Mouse (Mus musculus) hindbrain, postnatal 0 days (tissue): ENCODE measurements around the gene Gzmg. TPM values are rescaled to one million over a fixed set of nuclear protein-coding genes. Genes with fewer than 3 reads are reported as not detected.
A peak's percentile ranks its signal among the peaks of the same experiment; 100 is the strongest.
"Not testable (repeated sequence)": the region's sequence is repeated elsewhere in the genome, so short reads cannot be mapped to it uniquely, and the experiment has no call there.

Source experiments
- ATAC-seq: fragments of 200-750 bp; cut with Nextera tagmentation; 2 replicates; pipeline ENCODE4 v1.8.0; 2017; ENCODE audit warnings: mild to moderate bottlenecking, moderate TSS enrichment, moderate library complexity
- DNase-seq: peaks from one replicate; pipeline ENCODE4 v3.0.0-alpha.2; 2015; ENCODE audit warnings: low spot score
- H3K27ac ChIP-seq: fragments of 300-500 bp; sonication (generic); 2 replicates; pipeline ENCODE4 v1.5.1; 2014; ENCODE audit warnings: mild to moderate bottlenecking
- H3K27me3 ChIP-seq: fragments of 300-500 bp; sonication (generic); 2 replicates; pipeline ENCODE4 v1.6.1; 2014; ENCODE audit warnings: low read length, mixed read lengths; ENCODE audit not compliant: insufficient read depth
- H3K36me3 ChIP-seq: fragments of 300-500 bp; sonication (generic); 2 replicates; pipeline ENCODE4 v1.6.1; 2014; ENCODE audit warnings: low read length, mixed read lengths; ENCODE audit not compliant: insufficient read depth
- H3K4me1 ChIP-seq: fragments of 300-500 bp; sonication (generic); 2 replicates; pipeline ENCODE4 v1.6.1; 2014; ENCODE audit warnings: antibody characterized with exemption, low read length, mixed read lengths; ENCODE audit not compliant: insufficient read depth
- H3K4me2 ChIP-seq: fragments of 300-500 bp; sonication (generic); 2 replicates; pipeline ENCODE4 v1.6.1; 2014; ENCODE audit warnings: low read depth, mild to moderate bottlenecking, low read length, moderate library complexity, mixed read lengths
- H3K4me3 ChIP-seq: fragments of 300-500 bp; sonication (generic); 2 replicates; pipeline ENCODE4 v1.5.1; 2014; ENCODE audit warnings: low read length
- H3K9ac ChIP-seq: fragments of 300-500 bp; sonication (generic); replicated peaks from 2 replicates; pipeline ENCODE4 v1.6.1; 2014; ENCODE audit warnings: mild to moderate bottlenecking, low read length, moderate library complexity, mixed read lengths
- H3K9me3 ChIP-seq: fragments of 300-500 bp; sonication (generic); 2 replicates; pipeline ENCODE4 v1.6.1; 2016; ENCODE audit warnings: low read length, mixed read lengths
- CTCF ChIP-seq: IDR thresholded peaks from 2 replicates; pipeline ENCODE4 v1.5.1; 2016; ENCODE audit warnings: antibody characterized with exemption, control low read depth, low read depth
- WGBS: fragments of 180-500 bp; shearing (Covaris S2); extraction: QIAGEN DNeasy Blood & Tissue Kit; methylation state at CpG from one replicate; pipeline ENCODE4 v1.1.7; 2014; 5-methylcytosine and 5-hydroxymethylcytosine counted together
- polyA plus RNA-seq: library from polyadenylated mRNA; unstranded; fragments of >200 nt; fragmentation: Nextera tagmentation; extraction: Ambion mirVana; gene quantifications from 2 replicates; pipeline ENCODE4 v1.2.1, GENCODE M21; 2015
- total RNA-seq: library from RNA; depleted of rRNA; stranded (reverse); fragments of >200 nt; gene quantifications from 2 replicates; pipeline ENCODE4 v1.2.3, GENCODE M21; 2014; rRNA removed

Gzmg gene
- total and polyA plus RNA-seq, 2 experiments from 2014 or later: not detected

- TF ChIP-seq CTCF: peak; percentile 15; the same call in 1 of the 2 replicates
- 42% methylated on average over 3 of the region's 3 CpGs for WGBS
These were observed 31.0 kb downstream of the Gzmg start for GRCm38 (mm10) chr14:56128341-56128740.

GRCm38 (mm10) chr14:56123516-56123915 lies 35.9 kb downstream of the Gzmg start:
- no peak for TF ChIP-seq CTCF
- DNase-seq (no peak), ATAC-seq (no peak)
- Histone ChIP-seq H3K36me3 (no peaks in the 10 kb centered on the region), H3K4me3 (no peak overlapping the region), H3K4me2 (no peak overlapping the region), H3K27ac (no peak overlapping the region), H3K4me1 (no peaks in the 10 kb centered on the region), H3K27me3 (no peaks in the 10 kb centered on the region), H3K9me3 (no peaks in the 10 kb centered on the region), H3K9ac (no peak overlapping the region)
- WGBS: 84% methylated on average over 3 of the region's 3 CpGs

More at GRCm38 (mm10) chr14:56128341-56128740, 31.0 kb downstream of the Gzmg start:
- no peak overlapping the region for H3K9ac ChIP-seq
- no peak for ATAC-seq
- no peaks in the 10 kb centered on the region for H3K27me3 ChIP-seq
- DNase-seq: no peak
- H3K27ac ChIP-seq: no peak overlapping the region
- H3K4me2 ChIP-seq: no peak overlapping the region
- H3K9me3 ChIP-seq: no peaks in the 10 kb centered on the region
- no peaks in the 10 kb centered on the region for H3K4me1 ChIP-seq
- H3K4me3 ChIP-seq: no peak overlapping the region
- H3K36me3 ChIP-seq: no peaks in the 10 kb centered on the region

GRCm38 (mm10) chr14:56120525-56120924 lies 38.9 kb downstream of the Gzmg start, which contains the start of gene Gzme:
TSS of gene Gzme (minus strand) at chr14:56120625.
- Histone ChIP-seq H3K27me3 (no peaks in the 10 kb centered on the region), H3K9ac (no peak within 1 kb of the TSS), H3K4me1 (no peaks in the 10 kb centered on the region), H3K9me3 (no peaks in the 10 kb centered on the region), H3K4me3 (no peak within 1 kb of the TSS), H3K27ac (no peak within 1 kb of the TSS), H3K36me3 (no peaks in the 10 kb centered on the region), H3K4me2 (no peak within 1 kb of the TSS)
- no peak for ATAC-seq
- DNase-seq: no peak
- TF ChIP-seq CTCF: no peak

GRCm38 (mm10) chr14:56115531-56116310 lies 43.7 kb downstream of the Gzmg start:
- H3K9me3 ChIP-seq, H3K27me3 ChIP-seq, H3K36me3 ChIP-seq, DNase-seq, H3K9ac ChIP-seq, H3K27ac ChIP-seq, H3K4me1 ChIP-seq, H3K4me3 ChIP-seq, H3K4me2 ChIP-seq, ATAC-seq: not testable (repeated sequence)
- WGBS: 93% methylated on average over 33 of the region's 33 CpGs

Other genes starting within 250 kb of the Gzmg start
- 0.21 and 1.6 TPM in 2 replicates for gene Cma1, start 214.9 kb downstream of the Gzmg start, total RNA-seq
- gene Cma1, start 214.9 kb downstream of the Gzmg start, polyA plus RNA-seq: 0.88 and 1.3 TPM in 2 replicates
- gene Cma2, start 208.6 kb downstream of the Gzmg start, total RNA-seq: not detected in 2 replicates
- gene Cma2, start 208.6 kb downstream of the Gzmg start, polyA plus RNA-seq: not detected in 2 replicates
- gene Mcpt1, start 141.6 kb downstream of the Gzmg start, total RNA-seq: not detected in 2 replicates
- not detected in 2 replicates for gene Mcpt1, start 141.6 kb downstream of the Gzmg start, polyA plus RNA-seq
- not detected in 2 replicates for gene Mcpt9, start 129.1 kb downstream of the Gzmg start, total RNA-seq
- not detected in 2 replicates for gene Mcpt9, start 129.1 kb downstream of the Gzmg start, polyA plus RNA-seq
- gene Mcpt2, start 117.5 kb downstream of the Gzmg start, total RNA-seq: not detected in 2 replicates
- not detected in 2 replicates for gene Mcpt2, start 117.5 kb downstream of the Gzmg start, polyA plus RNA-seq
- not detected in 2 replicates for gene Mcpt4, start 97.3 kb downstream of the Gzmg start, total RNA-seq
- 0.48 TPM in 1 of 2 replicates, not detected in the other for gene Mcpt4, start 97.3 kb downstream of the Gzmg start, polyA plus RNA-seq
- not detected in 2 replicates for gene Mcpt8, start 74.3 kb downstream of the Gzmg start, total RNA-seq
- gene Mcpt8, start 74.3 kb downstream of the Gzmg start, polyA plus RNA-seq: not detected in 2 replicates
- gene Ctsg, start 57.0 kb downstream of the Gzmg start, total RNA-seq: not detected in 2 replicates
- gene Ctsg, start 57.0 kb downstream of the Gzmg start, polyA plus RNA-seq: not detected in 2 replicates
- gene Gzme, start 39.0 kb downstream of the Gzmg start, total RNA-seq: not detected in 2 replicates
- not detected in 2 replicates for gene Gzme, start 39.0 kb downstream of the Gzmg start, polyA plus RNA-seq
- gene Gzmd, start 27.0 kb downstream of the Gzmg start, total RNA-seq: not detected in 2 replicates
- not detected in 2 replicates for gene Gzmd, start 27.0 kb downstream of the Gzmg start, polyA plus RNA-seq
- gene Gzmn, start 15.0 kb upstream of the Gzmg start, total RNA-seq: not detected in 2 replicates
- gene Gzmn, start 15.0 kb upstream of the Gzmg start, polyA plus RNA-seq: not detected in 2 replicates
- not detected in 2 replicates for gene Gzmf, start 51.8 kb upstream of the Gzmg start, total RNA-seq
- gene Gzmf, start 51.8 kb upstream of the Gzmg start, polyA plus RNA-seq: not detected in 2 replicates
- gene Gzmc, start 75.1 kb upstream of the Gzmg start, total RNA-seq: not detected in 2 replicates
- 0.33 TPM in 1 of 2 replicates, not detected in the other for gene Gzmc, start 75.1 kb upstream of the Gzmg start, polyA plus RNA-seq
- gene Gzmb, start 102.7 kb upstream of the Gzmg start, total RNA-seq: not detected in 2 replicates
- not detected in 2 replicates for gene Gzmb, start 102.7 kb upstream of the Gzmg start, polyA plus RNA-seq
- 0.18 and 0.68 TPM in 2 replicates for gene Atp12a, start 205.5 kb upstream of the Gzmg start, total RNA-seq
- gene Atp12a, start 205.5 kb upstream of the Gzmg start, polyA plus RNA-seq: 0.26 and 0.48 TPM in 2 replicates
- 0.29 TPM in 1 of 2 replicates, not detected in the other for gene Rnf17, start 243.0 kb upstream of the Gzmg start, total RNA-seq
- gene Rnf17, start 243.0 kb upstream of the Gzmg start, polyA plus RNA-seq: 0.88 and 1.0 TPM in 2 replicates